Mouse (Mus musculus): Measurements from ENCODE around the gene Snd1.

Snd1 gene

DNA sequence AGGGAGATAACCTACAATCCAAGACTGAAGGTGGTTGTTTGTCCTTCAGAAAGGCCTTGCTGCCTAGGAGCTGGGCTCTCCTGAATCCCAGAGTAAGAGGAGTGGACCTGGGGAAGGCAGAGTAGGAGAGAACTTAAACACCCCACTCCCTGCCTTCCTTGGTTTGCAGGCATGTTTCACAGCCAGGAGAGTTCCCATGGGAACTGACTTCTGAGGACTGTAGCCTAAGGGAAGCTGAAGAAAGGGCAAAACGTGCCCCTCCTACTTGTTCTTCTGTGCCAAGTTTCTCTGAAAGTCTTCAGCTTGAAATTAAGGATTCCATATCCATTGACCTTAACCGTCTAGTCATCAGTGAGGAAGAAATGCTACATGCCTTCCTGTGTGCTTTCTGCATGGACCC lies 168.0 kb downstream of the Snd1 start:
- DNase-seq = no peak

GRCm38 (mm10) chr6:28645231-28645630 lies 170.3 kb downstream of the Snd1 start:
- DNase-seq = no peak

DNA sequence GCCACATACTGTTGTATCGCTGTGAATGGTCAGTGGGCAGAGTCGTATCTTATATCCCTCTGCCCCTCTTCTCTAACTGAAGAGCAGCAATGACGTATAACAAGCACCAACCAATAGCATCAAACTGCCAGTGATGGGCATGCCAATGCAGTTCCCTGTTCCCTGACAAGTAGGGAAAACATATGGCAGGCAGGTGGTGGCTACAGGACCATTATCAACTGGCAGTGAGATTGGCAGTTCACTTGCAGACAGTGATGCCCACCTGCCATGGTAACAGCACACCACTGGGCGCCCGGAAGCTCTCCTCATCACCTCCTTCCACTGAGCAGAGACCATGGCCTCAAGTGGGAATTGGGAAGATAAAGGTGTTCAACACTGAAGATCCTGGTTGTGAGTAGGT lies 181.6 kb downstream of the Snd1 start:
- DNase-seq = no peak

GRCm38 (mm10) chr6:28663004-28663403 lies 188.1 kb downstream of the Snd1 start:
- DNase-seq = no peak

DNA sequence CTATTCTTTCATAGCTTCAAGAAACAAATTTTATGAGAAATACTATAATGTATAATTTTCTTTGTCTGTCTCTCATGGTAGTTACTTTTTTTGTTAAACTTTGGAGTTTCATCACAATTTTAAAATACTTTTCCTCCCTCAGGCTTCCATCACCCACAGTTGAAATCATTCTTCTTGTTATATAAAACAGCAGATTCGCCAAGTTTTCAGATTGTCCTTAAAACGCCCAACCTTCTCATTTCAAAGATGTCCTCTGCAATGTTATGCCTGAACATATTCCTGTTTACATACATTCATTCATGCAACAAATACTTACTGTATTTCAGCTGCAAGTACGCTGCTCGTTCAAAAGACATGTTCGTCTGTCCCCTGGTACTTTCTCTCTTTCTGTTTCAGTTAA lies 188.7 kb downstream of the Snd1 start:
- no peak for DNase-seq

DNA sequence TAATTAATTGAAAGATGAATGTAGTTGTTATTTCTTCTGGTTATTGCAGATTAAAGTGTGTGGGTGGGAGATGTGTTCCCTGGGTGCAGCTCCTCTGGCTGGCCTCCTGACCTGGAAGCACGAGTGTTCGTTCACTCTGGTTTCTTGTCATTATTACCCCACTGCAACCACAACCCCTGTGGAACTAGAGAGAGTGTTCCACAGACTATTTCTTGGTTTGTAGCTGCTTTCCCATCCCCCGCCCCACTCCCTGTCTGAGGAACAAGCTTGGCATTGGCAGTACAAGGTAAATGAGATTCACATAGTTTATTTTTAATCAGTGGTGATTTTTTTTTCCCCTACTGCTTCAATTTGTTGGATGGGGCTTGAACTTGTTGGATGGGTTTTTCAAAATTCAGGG lies 189.8 kb downstream of the Snd1 start:
- DNase-seq = no peak

GRCm38 (mm10) chr6:28667586-28667985 lies 192.6 kb downstream of the Snd1 start:
- DNase-seq = no peak

- DNase-seq = no peak
Measured at GRCm38 (mm10) chr6:28669251-28669650, 194.3 kb downstream of the Snd1 start.

GRCm38 (mm10) chr6:28672388-28672787 lies 197.4 kb downstream of the Snd1 start:
- DNase-seq = no peak

DNA sequence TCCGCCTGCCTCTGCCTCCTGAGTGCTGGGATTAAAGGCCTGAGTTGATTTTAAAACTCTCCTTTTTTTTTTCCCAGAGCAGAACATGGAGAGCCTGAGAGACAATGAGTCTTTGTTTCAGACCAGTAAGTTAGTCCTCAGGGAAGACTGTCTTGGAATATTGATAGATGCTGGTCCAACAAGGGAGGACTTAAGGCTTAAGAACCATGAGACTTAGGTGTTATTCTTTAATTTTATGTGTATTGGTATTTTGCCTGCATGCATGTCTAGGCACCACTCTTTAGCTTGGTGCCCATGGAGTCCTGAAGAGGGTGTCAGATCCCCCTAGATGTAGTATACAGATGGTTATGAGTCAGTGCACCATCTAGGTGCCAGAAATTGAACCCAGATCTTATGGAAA lies 199.7 kb downstream of the Snd1 start:
- no peak for DNase-seq

- DNase-seq = no peak
Measured at GRCm38 (mm10) chr6:28678896-28679295, 204.0 kb downstream of the Snd1 start.

DNA sequence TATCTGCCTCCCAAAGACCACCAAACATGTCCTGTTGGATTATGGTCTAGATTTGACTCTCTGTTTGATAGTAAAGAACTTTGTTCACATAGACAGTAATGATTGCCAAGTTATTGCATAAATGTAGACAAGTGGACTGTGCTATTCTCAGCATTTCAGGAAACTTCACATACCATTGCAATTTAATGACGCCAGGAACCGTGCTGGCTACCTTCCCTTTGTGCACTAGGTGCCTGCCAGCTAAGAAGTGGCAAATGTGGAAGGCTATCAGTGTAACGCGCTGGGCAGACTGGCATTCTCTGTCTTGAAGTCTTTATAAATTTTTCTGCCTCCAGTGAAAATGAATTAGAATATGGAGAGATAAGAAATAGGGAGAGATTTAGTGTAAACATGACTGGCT lies 205.6 kb downstream of the Snd1 start:
- no peak for DNase-seq

GRCm38 (mm10) chr6:28681521-28682457 lies 206.8 kb downstream of the Snd1 start:
- DNase-seq = no peak

GRCm38 (mm10) chr6:28685052-28685451 lies 210.1 kb downstream of the Snd1 start:
- no peak for DNase-seq

GRCm38 (mm10) chr6:28685745-28686144 lies 210.8 kb downstream of the Snd1 start:
- DNase-seq = no peak

DNA sequence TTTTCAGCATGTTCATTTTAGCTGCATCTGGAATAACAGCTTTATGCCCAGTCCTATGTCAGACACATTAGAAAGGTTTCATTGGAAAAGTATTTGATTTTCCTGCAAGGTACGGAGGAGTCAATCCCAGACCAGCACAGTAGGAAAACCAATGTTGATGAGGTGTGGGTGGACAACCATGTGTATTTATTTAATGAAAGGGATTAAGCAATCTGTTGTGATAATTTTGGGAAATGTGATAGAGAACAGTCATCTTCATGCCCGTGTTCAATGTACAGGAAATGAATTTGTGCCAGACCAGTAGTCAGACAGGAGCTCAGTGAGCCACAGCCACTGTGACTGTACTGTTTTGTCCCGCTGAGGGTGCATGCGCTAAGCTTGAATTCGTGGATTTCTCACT lies 212.8 kb downstream of the Snd1 start:
- no peak for DNase-seq

- no peak for DNase-seq
Measured at GRCm38 (mm10) chr6:28692659-28693058, 217.7 kb downstream of the Snd1 start.

GRCm38 (mm10) chr6:28697214-28697613 lies 222.3 kb downstream of the Snd1 start:
- DNase-seq = no peak

DNA sequence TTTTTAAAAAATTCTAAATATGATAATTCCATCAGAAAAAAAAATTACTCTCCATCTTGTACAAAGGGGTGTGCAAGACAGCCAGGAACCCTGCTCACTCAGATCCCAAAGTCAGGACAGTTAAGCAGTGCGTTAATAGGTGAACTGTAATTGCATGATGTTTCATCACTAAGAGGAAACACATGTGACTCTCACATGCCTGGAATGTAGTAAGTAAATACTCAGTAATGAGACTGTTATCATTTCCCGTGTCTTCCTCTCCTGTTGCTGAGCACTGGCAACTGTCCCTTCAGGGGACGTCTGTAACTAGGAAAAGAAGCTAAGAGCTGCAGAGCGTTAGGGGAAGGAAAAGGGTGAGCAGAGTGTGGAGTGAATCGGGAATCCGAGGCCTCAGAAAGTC lies 229.7 kb downstream of the Snd1 start:
- DNase-seq = no peak

- DNase-seq = no peak
Measured at GRCm38 (mm10) chr6:28705384-28706107, 230.6 kb downstream of the Snd1 start.

GRCm38 (mm10) chr6:28706108-28706975 lies 231.4 kb downstream of the Snd1 start:
- no peak for DNase-seq

DNA sequence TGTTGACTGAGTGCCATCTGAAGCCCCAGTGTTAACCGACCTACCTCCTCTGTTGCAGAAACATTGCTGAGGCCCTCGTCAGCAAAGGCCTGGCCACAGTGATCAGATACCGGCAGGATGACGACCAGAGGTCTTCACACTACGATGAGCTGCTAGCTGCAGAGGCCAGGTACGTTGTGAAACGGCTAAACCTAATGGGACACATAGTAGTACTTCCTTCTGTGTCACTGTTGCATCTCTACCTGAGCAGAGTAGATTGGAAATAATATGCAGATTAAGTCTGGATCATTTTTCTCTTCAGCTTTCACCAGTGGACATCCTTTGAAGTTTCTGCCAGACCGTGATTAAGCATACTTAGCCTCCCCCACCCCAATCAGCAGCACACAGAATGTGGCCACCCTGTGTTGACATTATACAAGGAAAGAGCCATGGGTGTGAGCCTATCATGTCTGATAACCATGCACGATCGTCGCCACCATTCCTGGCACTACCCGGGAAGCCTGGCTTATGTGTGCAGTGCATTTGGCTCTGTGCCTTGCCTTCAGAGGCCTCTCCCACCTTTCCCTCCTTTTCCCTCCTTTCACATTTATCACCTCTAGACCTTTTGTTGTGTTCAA lies 232.1 kb downstream of the Snd1 start:
- no peak for DNase-seq

DNA sequence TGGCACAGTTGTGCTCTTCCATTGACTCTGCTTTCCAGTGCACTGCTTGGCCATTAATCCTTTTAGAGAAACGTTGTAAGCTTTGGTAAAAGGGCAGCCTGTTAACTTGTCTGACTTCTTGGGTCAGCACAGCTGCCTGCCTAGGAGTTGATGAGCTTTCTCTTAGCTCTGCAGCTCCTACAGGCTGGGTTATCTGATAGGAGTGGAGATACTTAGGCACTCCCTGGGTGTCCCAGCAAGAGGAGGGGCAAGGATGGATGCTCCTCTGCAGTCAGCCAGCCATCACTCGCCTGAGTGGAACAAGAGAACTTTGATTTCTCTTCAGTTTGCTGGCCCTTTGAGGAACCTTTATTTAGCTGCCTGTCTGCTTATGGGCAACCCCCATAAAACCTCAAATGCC lies 235.1 kb downstream of the Snd1 start:
- DNase-seq = no peak
